Mouse (Mus musculus): ENCODE results near the gene Gm8994. TPM values are rescaled to one million over a fixed set of nuclear protein-coding genes. Genes with fewer than 3 reads are reported as not detected.

Gene Gm8994
- polyA plus RNA-seq, 1 experiment: 0.11 TPM

GRCm38 (mm10) chr6:136353399-136354184 lies 26.3 kb downstream of the Gm8994 start:
- Histone ChIP-seq H3K4me3 (replicated peaks) (no peak overlapping the region), H3K36me3 (replicated peaks; ENCODE audit: low read length) (no peaks in the 10 kb centered on the region), H3K27me3 (replicated peaks) (peaks cover 2% of the 10 kb centered on the region), H3K4me1 (no peaks in the 10 kb centered on the region), H3K9me3 (no peaks in the 10 kb centered on the region)
- TF ChIP-seq GATA1 (IDR thresholded peaks at IDR 0.05; ENCODE audit: borderline replicate concordance, low read length) (no peak), FLI1 (IDR thresholded peaks at IDR 0.05; ENCODE audit: low read length) (no peak)

DNA sequence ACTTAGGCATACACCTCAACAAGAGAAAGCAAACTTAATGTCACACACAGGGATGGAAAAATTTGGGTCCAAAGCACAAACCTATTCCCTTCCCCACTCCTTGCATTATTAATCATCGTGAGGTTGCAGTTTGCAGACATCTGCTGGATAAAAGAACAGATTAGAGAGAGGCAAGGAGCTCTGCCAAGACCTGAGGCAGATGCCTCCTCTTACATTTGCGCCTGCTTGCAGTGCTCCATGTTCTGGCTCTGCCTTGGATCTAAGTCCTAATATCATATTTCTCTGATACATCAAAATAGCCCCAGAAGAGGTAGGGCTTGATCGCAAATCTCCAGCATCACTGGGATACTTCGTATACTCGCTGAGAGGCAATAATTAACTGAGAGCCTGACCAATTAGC lies 31.1 kb downstream of the Gm8994 start:
- Histone ChIP-seq H3K27me3 (replicated peaks) (peaks cover 2% of the 10 kb centered on the region), H3K9me3 (no peaks in the 10 kb centered on the region), H3K4me3 (replicated peaks) (no peak overlapping the region), H3K36me3 (replicated peaks; ENCODE audit: low read length) (no peaks in the 10 kb centered on the region), H3K4me1 (no peaks in the 10 kb centered on the region)
- TF ChIP-seq FLI1 (IDR thresholded peaks at IDR 0.05; ENCODE audit: low read length) (no peak), GATA1 (IDR thresholded peaks at IDR 0.05; ENCODE audit: borderline replicate concordance, low read length) (no peak)

DNA sequence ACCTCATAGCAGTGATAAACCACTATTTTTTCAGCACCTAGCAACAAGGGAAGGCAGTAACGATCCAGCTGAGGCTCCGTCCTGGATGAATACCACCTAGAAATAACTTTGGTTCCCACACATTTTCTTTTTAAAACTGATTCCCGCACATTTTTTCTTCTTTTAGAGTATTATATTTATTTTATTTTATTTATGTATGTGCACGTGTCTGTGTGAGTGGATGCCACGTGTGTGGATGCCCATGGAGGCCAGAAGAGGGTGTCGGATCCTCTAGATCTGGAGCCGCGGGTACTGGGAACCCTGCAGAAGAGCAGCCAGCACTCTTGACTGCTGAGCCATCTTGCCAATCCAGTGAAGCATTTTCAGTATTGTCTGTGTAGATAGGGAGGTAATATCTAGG lies 36.0 kb downstream of the Gm8994 start:
- Histone ChIP-seq H3K27me3 (replicated peaks) (no peaks in the 10 kb centered on the region), H3K4me1 (no peaks in the 10 kb centered on the region), H3K4me3 (replicated peaks) (no peak overlapping the region), H3K9me3 (peaks cover 8% of the 10 kb centered on the region), H3K36me3 (replicated peaks; ENCODE audit: low read length) (no peaks in the 10 kb centered on the region)
- TF ChIP-seq FLI1 (IDR thresholded peaks at IDR 0.05; ENCODE audit: low read length): no peak
- TF ChIP-seq GATA1 (IDR thresholded peaks at IDR 0.05; ENCODE audit: borderline replicate concordance, low read length): no peak

DNA sequence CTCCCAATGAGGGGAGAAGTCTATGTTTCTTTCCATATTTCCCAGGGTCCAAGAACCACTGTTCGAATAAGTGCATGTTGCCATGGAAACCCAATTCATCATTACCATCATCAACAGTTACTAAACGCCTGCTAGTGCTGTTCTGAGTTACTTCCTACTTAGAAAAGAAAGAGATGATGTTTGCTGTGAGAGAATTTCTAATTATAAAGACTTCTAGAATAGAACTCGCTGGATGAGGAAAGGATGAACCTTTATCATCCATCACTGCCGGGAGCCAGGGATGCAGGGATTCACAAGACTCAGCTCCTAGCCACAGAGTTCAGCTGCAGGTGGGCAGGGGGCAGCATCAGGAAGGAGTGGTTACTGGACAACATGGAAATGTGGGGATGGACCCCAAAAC lies 36.7 kb downstream of the Gm8994 start:
- H3K36me3 ChIP-seq (replicated peaks; ENCODE audit: low read length): no peaks in the 10 kb centered on the region
- H3K27me3 ChIP-seq (replicated peaks): no peaks in the 10 kb centered on the region
- TF ChIP-seq GATA1 (IDR thresholded peaks at IDR 0.05; ENCODE audit: borderline replicate concordance, low read length) (no peak), FLI1 (IDR thresholded peaks at IDR 0.05; ENCODE audit: low read length) (no peak)
- H3K4me3 ChIP-seq (replicated peaks): no peak overlapping the region
- peaks cover 8% of the 10 kb centered on the region for H3K9me3 ChIP-seq
- no peaks in the 10 kb centered on the region for H3K4me1 ChIP-seq

GRCm38 (mm10) chr6:136364430-136365098 lies 37.2 kb downstream of the Gm8994 start:
- Histone ChIP-seq H3K4me3 (replicated peaks) (peak overlapping the region; percentile 14), H3K27me3 (replicated peaks) (no peaks in the 10 kb centered on the region), H3K36me3 (replicated peaks; ENCODE audit: low read length) (no peaks in the 10 kb centered on the region), H3K4me1 (no peaks in the 10 kb centered on the region), H3K9me3 (peaks cover 8% of the 10 kb centered on the region)
- TF ChIP-seq FLI1 (IDR thresholded peaks at IDR 0.05; ENCODE audit: low read length) (no peak), GATA1 (IDR thresholded peaks at IDR 0.05; ENCODE audit: borderline replicate concordance, low read length) (no peak)

GRCm38 (mm10) chr6:136376097-136376496 lies 48.8 kb downstream of the Gm8994 start:
- no peaks in the 10 kb centered on the region for H3K4me1 ChIP-seq
- TF ChIP-seq FLI1 (IDR thresholded peaks at IDR 0.05; ENCODE audit: low read length): no peak
- TF ChIP-seq GATA1 (IDR thresholded peaks at IDR 0.05; ENCODE audit: borderline replicate concordance, low read length): no peak
- H3K27me3 ChIP-seq (replicated peaks): no peaks in the 10 kb centered on the region
- H3K4me3 ChIP-seq (replicated peaks): no peak overlapping the region
- H3K9me3 ChIP-seq: no peaks in the 10 kb centered on the region
- H3K36me3 ChIP-seq (replicated peaks; ENCODE audit: low read length): no peaks in the 10 kb centered on the region

Other genes starting within 250 kb of the Gm8994 start
- gene Grin2b, start 154.0 kb upstream of the Gm8994 start, polyA plus RNA-seq (2012; ENCODE audit: insufficient read depth, low replicate concordance): not detected in 2 replicates
- not detected in 2 replicates for gene E330021D16Rik, start 88.0 kb downstream of the Gm8994 start, polyA plus RNA-seq (2012; ENCODE audit: insufficient read depth, low replicate concordance)
- gene Atf7ip, start 178.6 kb downstream of the Gm8994 start, polyA plus RNA-seq (2012; ENCODE audit: insufficient read depth, low replicate concordance): 4.6 and 12.1 TPM in 2 replicates